Mouse (Mus musculus) B cell, adult 2 months (primary cell): ENCODE measurements at regions not wholly inside any gene's neighbourhood (a gene's known extent, or its start where the extent isn't known, plus 50 kb on each side); places are given as distances from the start of the nearest gene placed in this dataset.
"Not testable (repeated sequence)": the region's sequence is repeated elsewhere in the genome, so short reads cannot be mapped to it uniquely, and the experiment has no call there.

Source experiments
- DNase-seq, 2 experiments: peaks; one replicate each; pipeline ENCODE4 v3.0.0; 2022

DNA sequence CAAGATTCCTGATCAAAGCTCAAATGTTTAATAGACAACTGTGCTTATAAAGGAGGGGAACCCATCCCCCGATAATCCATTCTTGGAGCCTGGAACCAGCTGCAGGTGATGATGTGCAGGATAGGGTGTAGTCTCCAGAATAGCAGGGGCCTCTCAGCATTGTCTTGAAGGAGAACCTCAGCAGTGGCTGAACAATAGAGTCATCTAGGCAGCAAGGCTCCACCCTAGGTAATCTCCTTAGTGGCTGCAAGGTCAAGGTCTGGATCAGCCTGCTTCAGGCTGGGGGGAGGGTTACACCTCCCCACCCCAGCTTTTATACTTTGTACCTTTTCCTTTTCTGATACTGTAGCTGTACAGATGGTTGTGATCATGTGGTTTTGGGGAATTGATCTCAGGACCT lies 116.8 kb upstream of the Mettl4 start:
- DNase-seq = no peak

DNA sequence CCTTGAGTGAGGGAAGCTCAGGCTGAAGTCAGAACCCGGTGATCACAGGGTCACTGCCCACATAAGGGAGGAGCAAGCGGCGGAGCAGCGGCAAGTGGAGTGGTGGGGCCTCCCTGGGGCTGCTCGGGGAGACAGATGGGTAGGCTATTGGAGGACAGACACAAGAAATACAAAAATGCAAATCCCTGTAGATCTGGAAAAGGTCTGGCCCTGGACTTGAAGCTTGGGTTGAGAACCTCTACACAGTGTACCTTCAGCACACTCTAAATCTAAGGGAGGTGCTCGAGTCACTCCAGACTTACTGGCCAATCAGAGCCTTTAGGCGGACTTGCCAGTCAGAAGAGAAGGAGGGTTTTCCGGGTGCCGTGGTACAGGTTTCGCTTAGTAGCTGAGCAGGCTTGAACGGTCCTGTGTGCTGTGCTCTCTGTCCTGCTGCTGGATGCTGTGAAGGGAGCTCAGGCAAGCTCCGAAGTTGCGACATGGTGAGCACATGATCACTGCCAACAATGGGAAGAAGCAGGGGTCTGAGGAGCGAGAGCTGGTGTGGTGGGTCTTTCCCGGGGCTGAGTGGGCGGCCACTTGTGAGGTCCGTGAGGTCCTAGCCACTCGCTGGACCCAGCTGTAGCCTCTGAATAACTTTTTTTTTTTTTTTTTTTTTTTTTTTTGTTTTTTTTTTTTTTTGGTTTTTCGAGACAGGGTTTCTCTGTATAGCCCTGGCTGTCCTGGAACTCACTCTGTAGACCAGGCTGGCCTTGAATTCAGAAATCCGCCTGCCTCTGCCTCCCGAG lies 114.9 kb upstream of the Mettl4 start:
- peak; percentile 74 for DNase-seq

DNA sequence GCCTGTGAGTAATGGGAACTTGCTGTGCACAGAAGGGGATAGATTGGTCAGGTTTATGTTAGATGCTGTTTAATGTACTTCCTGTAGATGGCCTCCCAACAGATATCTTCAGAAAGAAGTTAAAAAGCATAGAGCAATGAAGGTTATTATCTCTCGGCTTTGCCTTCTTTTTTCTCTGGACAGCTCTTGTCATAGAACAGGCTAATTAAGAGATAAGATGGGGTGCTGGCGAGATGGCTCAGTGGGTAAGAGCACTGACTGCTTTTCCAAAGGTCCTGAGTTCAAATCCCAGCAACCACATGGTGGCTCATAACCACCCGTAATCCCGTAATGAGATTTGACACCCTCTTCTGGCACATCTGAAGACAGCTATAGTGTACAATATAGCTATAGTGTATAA lies 104.9 kb upstream of the Mettl4 start:
- DNase-seq = not testable (repeated sequence)

DNA sequence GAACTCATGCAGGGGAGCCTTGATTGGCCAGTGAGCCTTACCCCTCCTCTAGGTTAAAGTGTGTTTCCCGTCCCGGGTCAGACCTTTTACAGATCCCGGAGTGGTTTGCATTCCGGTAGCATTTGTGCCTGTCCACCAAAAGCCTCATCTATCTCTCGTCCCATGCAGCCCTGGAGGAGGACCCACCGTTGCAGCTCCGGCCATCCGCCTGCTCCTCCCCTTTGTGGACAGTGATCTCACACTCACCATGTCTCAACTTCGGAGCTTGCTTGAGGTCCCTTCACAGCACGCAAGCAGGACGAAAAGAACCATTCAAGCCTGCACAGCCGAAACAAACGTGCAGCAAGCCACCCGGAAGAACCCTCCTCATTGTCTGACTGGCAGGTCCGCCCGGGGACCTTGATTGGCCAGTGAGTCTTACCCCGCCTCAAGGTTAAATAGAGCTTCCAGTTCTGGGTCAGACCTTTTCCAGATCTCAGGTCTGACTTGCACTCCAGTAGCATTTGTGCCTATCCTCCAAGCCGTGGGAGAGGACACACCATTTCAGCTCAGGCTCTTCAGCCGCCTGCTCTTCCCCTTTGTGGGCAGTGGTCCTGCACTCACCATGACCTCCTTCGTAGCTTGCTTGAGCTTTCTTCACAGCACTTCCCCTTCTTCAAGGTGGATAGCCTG lies 84.8 kb upstream of the Mettl4 start:
- DNase-seq = peak; percentile 66

DNA sequence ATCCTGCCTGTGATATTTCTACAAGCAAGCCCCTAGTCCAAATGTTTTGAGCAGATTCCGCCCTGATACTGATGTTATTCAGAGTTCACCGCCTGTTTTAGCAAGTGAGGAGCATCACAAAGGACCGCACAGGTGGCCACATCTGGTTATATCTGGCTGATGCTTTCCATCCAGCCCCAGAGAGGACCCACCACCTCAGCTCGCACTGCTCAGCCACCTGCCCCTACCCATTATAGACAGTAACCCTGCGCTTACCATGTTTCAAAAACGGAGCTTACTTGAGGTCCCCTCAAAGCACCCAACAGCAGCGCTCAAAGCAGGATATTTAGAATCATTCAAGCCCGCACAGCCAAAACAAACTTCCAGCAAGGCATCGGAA lies 84.2 kb upstream of the Mettl4 start:
- not testable (repeated sequence) for DNase-seq

DNA sequence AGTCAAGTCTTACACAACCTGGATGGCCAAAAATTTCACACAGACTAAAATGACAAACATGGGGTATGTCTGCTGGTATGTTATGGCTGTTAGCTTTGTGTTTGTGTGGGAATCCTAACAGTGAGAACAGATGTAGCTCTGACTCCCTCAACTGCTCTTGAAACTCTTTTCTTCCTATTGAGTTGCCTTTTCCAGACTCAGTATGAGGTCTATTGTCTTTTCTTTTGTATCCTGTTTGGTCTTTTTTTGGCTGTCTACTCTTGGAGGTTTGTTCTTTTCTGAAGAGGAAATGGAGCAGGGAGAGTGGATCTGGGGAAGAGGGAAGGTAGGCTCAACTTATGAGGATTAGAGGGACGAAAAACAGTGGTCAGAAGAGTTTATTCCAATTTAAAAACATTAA lies 76.6 kb upstream of the Mettl4 start:
- DNase-seq = not testable (repeated sequence)

DNA sequence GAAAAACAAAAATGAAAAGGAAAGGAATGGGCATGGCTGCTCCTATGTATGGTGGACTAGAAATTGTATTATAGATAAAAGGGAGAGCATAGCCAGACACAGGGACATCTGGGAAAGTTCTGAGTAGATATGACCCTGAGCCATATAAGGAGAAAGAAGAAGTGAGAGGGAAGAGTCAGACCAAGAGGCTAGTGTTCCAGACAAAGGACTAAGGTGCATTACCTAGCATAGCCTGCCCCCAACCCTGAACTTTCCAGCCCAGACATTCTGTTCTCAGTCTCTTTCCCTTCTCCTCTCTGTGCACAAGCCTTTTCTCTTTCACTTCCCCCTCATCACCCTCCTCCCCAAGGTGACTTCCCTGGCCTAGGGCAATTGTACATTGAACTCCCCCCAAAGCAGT lies 58.9 kb upstream of the Mettl4 start:
- no peak for DNase-seq
